Mouse (Mus musculus): ENCODE results near the gene Sgsm1. TPM values are rescaled to one million over a fixed set of nuclear protein-coding genes. Genes with fewer than 3 reads are reported as not detected.

The Sgsm1 gene
- polyA plus RNA-seq, 1 experiment from 2014 or later: 5.2 TPM

DNA sequence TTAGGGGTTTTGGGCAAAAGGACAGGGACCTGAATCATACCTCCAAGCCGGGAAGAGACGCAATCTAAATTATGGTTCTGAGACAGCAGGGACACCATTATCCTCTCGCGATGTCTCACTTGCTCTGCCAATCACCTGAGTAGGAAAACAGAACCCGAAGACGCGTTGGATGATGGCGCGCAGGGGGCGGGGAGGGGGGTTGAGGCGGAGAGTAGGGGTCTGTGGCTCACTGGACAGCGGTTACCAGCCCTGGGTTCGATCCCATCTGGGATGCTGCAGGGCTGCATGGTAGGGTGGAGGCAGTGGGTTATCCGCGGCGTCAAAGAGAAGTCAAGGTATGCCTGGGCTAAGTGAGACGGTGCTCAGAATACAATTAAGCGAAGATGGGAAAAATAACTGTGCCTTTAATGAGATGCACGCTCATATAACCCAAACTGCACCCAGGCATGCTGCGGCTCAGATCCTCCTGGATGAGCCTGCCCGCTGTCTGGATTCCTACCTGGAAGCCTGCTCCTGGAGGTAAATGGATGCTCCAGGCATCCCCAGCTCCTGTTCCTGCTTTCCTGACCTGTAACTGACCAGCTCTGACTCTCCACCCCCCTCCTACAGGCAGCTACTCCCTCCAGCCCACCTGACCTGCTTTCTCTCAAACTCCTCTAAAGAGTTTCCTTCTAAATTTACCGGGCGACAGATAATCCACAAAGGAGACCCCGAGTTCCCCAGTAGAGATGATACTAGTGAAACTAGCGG, 84.7 kb downstream of the Sgsm1 start:
- peak overlapping the region; percentile 29 for H3K9ac ChIP-seq
- WGBS: 19% methylated on average over 25 of the region's 25 CpGs

DNA sequence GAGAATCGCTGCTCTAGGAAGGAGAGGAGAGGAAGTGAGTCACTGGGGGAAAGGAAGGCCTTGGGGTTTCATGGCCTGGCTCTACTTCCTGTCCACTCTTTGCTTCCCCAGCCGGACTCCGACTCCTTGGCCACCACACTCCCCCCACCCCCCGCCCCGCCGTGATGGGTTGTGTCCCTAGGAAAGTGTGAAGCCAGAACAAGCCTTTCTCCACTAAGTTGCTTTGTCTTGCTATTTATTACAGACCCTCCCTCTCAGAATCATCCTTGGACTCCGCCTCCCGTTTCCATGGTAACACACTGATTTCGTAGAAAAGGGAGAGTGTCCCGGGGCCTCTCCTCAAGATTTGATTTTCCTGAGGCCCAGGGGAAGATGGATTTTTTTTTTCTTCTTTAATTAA, 85.3 kb downstream of the Sgsm1 start:
- ATAC-seq (ENCODE audit: insufficient read depth) (no peak), DNase-seq (peak; percentile 74)
- peaks cover 6% of the 10 kb centered on the region; the same call in 1 of the 2 replicates for H3K27me3 ChIP-seq (ENCODE audit: insufficient read depth, low read length)
- 18% methylated on average over 10 of the region's 10 CpGs for WGBS
- H3K4me2 ChIP-seq: peak overlapping the region; percentile 57; the same call in 1 of the 2 replicates
- H3K9ac ChIP-seq: no peak overlapping the region
- H3K9me3 ChIP-seq (ENCODE audit: low read depth, low read length): no peaks in the 10 kb centered on the region
- H3K27ac ChIP-seq (ENCODE audit: low read depth): 0 out of 2 replicates have a peak overlapping the region, but pooled peaks have one; percentile 0
- H3K4me3 ChIP-seq (ENCODE audit: low read depth, low read length): no peak overlapping the region
- peaks cover 11% of the 10 kb centered on the region; the same call in 1 of the 2 replicates for H3K4me1 ChIP-seq (ENCODE audit: insufficient read depth)
- H3K36me3 ChIP-seq (ENCODE audit: insufficient read depth): no peaks in the 10 kb centered on the region
- TF ChIP-seq CTCF (IDR thresholded peaks at IDR 0.05; ENCODE audit: low read depth): no peak

More for the DNA sequence above, 84.7 kb downstream of the Sgsm1 start:
- Histone ChIP-seq H3K9me3 (ENCODE audit: low read depth, low read length) (no peaks in the 10 kb centered on the region), H3K4me1 (ENCODE audit: insufficient read depth) (peaks cover 6% of the 10 kb centered on the region; the same call in 1 of the 2 replicates), H3K27ac (ENCODE audit: low read depth) (peak overlapping the region; percentile 54; the same call in 1 of the 2 replicates), H3K36me3 (ENCODE audit: insufficient read depth) (no peaks in the 10 kb centered on the region), H3K4me3 (ENCODE audit: low read depth, low read length) (peak overlapping the region; percentile 19), H3K27me3 (ENCODE audit: insufficient read depth, low read length) (no peaks in the 10 kb centered on the region), H3K4me2 (peak overlapping the region; percentile 57)
- no peak for TF ChIP-seq CTCF (IDR thresholded peaks at IDR 0.05; ENCODE audit: low read depth)
- no peak for ATAC-seq (ENCODE audit: insufficient read depth)
- no peak for DNase-seq

- TF ChIP-seq CTCF (IDR thresholded peaks at IDR 0.05; ENCODE audit: low read depth): no peak
- Histone ChIP-seq H3K4me1 (ENCODE audit: insufficient read depth) (peaks cover 11% of the 10 kb centered on the region; the same call in 1 of the 2 replicates), H3K27me3 (ENCODE audit: insufficient read depth, low read length) (peaks cover 7% of the 10 kb centered on the region; the same call in 1 of the 2 replicates), H3K9me3 (ENCODE audit: low read depth, low read length) (no peaks in the 10 kb centered on the region), H3K4me2 (no peak overlapping the region), H3K27ac (ENCODE audit: low read depth) (peak overlapping the region; percentile 18; the same call in 1 of the 2 replicates), H3K9ac (no peak overlapping the region), H3K4me3 (ENCODE audit: low read depth, low read length) (no peak overlapping the region), H3K36me3 (ENCODE audit: insufficient read depth) (no peaks in the 10 kb centered on the region)
- 39% methylated on average over 4 of the region's 4 CpGs for WGBS
- no peak for DNase-seq
- ATAC-seq (ENCODE audit: insufficient read depth): no peak
Observed at GRCm38 (mm10) chr5:113223888-113224287, 86.7 kb downstream of the Sgsm1 start.

GRCm38 (mm10) chr5:113221147-113221865, 89.3 kb downstream of the Sgsm1 start, which contains the start of gene 2900026A02Rik:
Gene 2900026A02Rik, minus strand, starts transcription at chr5:113221236.
- H3K27ac ChIP-seq (ENCODE audit: low read depth): peak within 1 kb of the TSS; percentile 50; the same call in 1 of the 2 replicates
- peak; percentile 18; the same call in 1 of the 2 replicates for ATAC-seq (ENCODE audit: insufficient read depth)
- peaks cover 7% of the 10 kb centered on the region; the same call in 1 of the 2 replicates for H3K27me3 ChIP-seq (ENCODE audit: insufficient read depth, low read length)
- peak within 1 kb of the TSS; percentile 93 for H3K4me2 ChIP-seq
- H3K4me3 ChIP-seq (ENCODE audit: low read depth, low read length): peak within 1 kb of the TSS; percentile 71
- WGBS: 8% methylated on average over 61 of the region's 62 CpGs
- no peaks in the 10 kb centered on the region for H3K36me3 ChIP-seq (ENCODE audit: insufficient read depth)
- H3K9ac ChIP-seq: peak within 1 kb of the TSS; percentile 66
- H3K4me1 ChIP-seq (ENCODE audit: insufficient read depth): peaks cover 9% of the 10 kb centered on the region; the same call in 1 of the 2 replicates
- peak; percentile 76 for TF ChIP-seq CTCF (IDR thresholded peaks at IDR 0.05; ENCODE audit: low read depth)
- H3K9me3 ChIP-seq (ENCODE audit: low read depth, low read length): no peaks in the 10 kb centered on the region
- peak; percentile 87 for DNase-seq

DNA sequence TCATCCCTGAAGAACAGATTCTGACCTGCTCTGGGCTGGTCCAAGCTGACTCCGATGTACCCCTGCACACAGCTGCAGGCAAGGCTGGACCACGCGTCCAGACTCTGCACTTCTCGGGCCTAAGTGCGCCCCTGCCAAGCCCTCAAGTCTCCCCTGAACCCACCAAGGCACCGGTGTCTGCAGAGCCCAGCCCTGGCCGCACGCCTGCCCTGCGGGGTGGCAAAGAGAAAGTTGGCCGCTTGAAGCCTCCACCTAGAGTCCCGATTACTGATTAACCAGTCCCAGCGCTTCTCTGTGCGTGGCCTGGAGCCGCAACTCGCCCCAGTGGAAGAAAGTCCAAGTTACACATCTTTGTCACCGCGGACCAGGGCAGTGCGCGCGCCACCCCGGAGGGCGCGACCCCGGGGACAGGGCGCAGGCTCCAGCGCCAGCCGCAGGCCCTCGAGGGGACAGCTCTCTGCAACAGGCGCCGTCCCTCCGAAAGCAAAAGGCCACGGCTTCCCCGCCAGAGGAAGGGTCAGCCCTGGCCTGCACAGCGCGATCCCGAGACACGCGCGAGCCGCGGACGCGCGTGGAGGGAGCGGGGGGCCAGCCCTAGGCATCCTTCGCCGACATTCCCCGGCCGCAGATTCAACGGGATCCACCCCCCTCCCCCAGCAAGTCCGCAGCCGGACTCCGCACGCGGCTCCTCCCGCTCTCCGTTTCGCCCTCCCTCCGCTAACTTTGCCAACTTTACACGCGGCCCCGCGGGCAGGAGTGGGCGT, 90.0 kb downstream of the Sgsm1 start:
- H3K4me1 ChIP-seq (ENCODE audit: insufficient read depth): peaks cover 4% of the 10 kb centered on the region; the same call in 1 of the 2 replicates
- H3K27ac ChIP-seq (ENCODE audit: low read depth): peak overlapping the region; percentile 50; the same call in 1 of the 2 replicates
- peaks cover 7% of the 10 kb centered on the region; the same call in 1 of the 2 replicates for H3K27me3 ChIP-seq (ENCODE audit: insufficient read depth, low read length)
- DNase-seq (peak; percentile 44), ATAC-seq (ENCODE audit: insufficient read depth) (peak; percentile 39)
- peak overlapping the region; percentile 93 for H3K4me2 ChIP-seq
- H3K9ac ChIP-seq: peak overlapping the region; percentile 66
- WGBS: 2% methylated on average over 64 of the region's 64 CpGs
- TF ChIP-seq CTCF (IDR thresholded peaks at IDR 0.05; ENCODE audit: low read depth): no peak
- peak overlapping the region; percentile 71 for H3K4me3 ChIP-seq (ENCODE audit: low read depth, low read length)
- no peaks in the 10 kb centered on the region for H3K9me3 ChIP-seq (ENCODE audit: low read depth, low read length)
- no peaks in the 10 kb centered on the region for H3K36me3 ChIP-seq (ENCODE audit: insufficient read depth)

- no peaks in the 10 kb centered on the region for H3K36me3 ChIP-seq (ENCODE audit: insufficient read depth)
- DNase-seq (no peak), ATAC-seq (ENCODE audit: insufficient read depth) (no peak)
- peaks cover 7% of the 10 kb centered on the region; the same call in 1 of the 2 replicates for H3K27me3 ChIP-seq (ENCODE audit: insufficient read depth, low read length)
- peaks cover 4% of the 10 kb centered on the region; the same call in 1 of the 2 replicates for H3K4me1 ChIP-seq (ENCODE audit: insufficient read depth)
- no peaks in the 10 kb centered on the region for H3K9me3 ChIP-seq (ENCODE audit: low read depth, low read length)
- H3K4me2 ChIP-seq: peak overlapping the region; percentile 93
- no peak for TF ChIP-seq CTCF (IDR thresholded peaks at IDR 0.05; ENCODE audit: low read depth)
- 0 out of 2 replicates have a peak overlapping the region, but pooled peaks have one; percentile 66 for H3K9ac ChIP-seq
- WGBS: 54% methylated on average over 7 of the region's 7 CpGs
- no peak overlapping the region for H3K27ac ChIP-seq (ENCODE audit: low read depth)
- peak overlapping the region; percentile 71; the same call in 1 of the 2 replicates for H3K4me3 ChIP-seq (ENCODE audit: low read depth, low read length)
Observed at GRCm38 (mm10) chr5:113219876-113220275, 90.7 kb downstream of the Sgsm1 start.
